Mouse (Mus musculus): ENCODE measurements around the gene Neurog3.

DNA sequence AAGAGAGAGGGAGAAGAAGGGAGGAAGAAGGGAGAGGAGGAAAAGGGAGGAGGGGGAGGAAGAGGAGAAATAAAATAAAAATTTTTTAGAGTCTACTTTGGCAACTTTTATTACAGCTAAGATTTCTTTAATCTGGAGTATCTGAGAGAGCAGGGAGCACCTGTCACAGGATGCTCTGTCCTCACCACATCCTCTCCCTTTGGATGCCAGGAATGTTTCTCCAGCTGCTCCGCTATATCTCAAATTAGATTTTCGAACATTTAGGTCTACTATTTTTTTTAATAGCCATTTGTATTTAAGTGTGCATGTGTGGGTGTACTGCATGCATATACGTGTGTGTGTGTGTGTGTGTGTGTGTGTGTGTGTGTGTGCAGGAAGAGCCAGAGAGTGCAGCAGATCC, 47.1 kb downstream of the Neurog3 start:
- TF ChIP-seq CTCF (IDR thresholded peaks at IDR 0.05; ENCODE audit: insufficient read depth, low read length) (no peak), POLR2A (IDR thresholded peaks at IDR 0.05; ENCODE audit: borderline replicate concordance, extremely low read depth, low read depth, low read length) (no peak)
